Mouse (Mus musculus) embryo, embryonic 11 days (tissue): ENCODE measurements around the gene Smg5.
"Not testable (repeated sequence)": the region's sequence is repeated elsewhere in the genome, so short reads cannot be mapped to it uniquely, and the experiment has no call there.

Experiments used
- DNase-seq: peaks from one replicate; pipeline ENCODE4 v3.0.0-alpha.2; 2015

Smg5 gene

GRCm38 (mm10) chr3:88336058-88337013 is at the start of gene Smg5, which contains the start of gene Tmem79:
Gene Smg5, plus strand, starts transcription at chr3:88336260.
Gene Tmem79, minus strand, starts transcription at chr3:88336148.
- DNase-seq: peak; percentile 97

GRCm38 (mm10) chr3:88287110-88287509 is 49.0 kb upstream of the Smg5 start, which contains the start of gene Gm38392:
Gene Gm38392, minus strand, starts transcription at chr3:88287210.
- no peak for DNase-seq

- DNase-seq: not testable (repeated sequence)
Observed at GRCm38 (mm10) chr3:88288133-88288713, 47.8 kb upstream of the Smg5 start.

- peak; percentile 28 for DNase-seq
Observed at GRCm38 (mm10) chr3:88291970-88292369, 44.1 kb upstream of the Smg5 start.

- DNase-seq: not testable (repeated sequence)
Observed at GRCm38 (mm10) chr3:88295272-88295671, 40.8 kb upstream of the Smg5 start.

- DNase-seq: no peak
Observed at GRCm38 (mm10) chr3:88296110-88296560, 39.9 kb upstream of the Smg5 start.

- DNase-seq: peak; percentile 100
Observed at GRCm38 (mm10) chr3:88296561-88297318, 39.3 kb upstream of the Smg5 start, which contains the start of the genes Tsacc and Cct3. Gene Tsacc, minus strand, starts transcription at chr3:88296999. Gene Cct3, plus strand, starts transcription at chr3:88297116.

- DNase-seq: peak; percentile 34
Observed at GRCm38 (mm10) chr3:88297321-88297851, 38.7 kb upstream of the Smg5 start.

GRCm38 (mm10) chr3:88299172-88299571 is 36.9 kb upstream of the Smg5 start:
- no peak for DNase-seq

GRCm38 (mm10) chr3:88324951-88325405 is 11.1 kb upstream of the Smg5 start, which contains the start of gene Glmp:
Gene Glmp, plus strand, starts transcription at chr3:88325023.
- peak; percentile 84 for DNase-seq

- DNase-seq: no peak
Observed at GRCm38 (mm10) chr3:88328956-88329355, 7.1 kb upstream of the Smg5 start.

GRCm38 (mm10) chr3:88331282-88331681 is 4.8 kb upstream of the Smg5 start:
- peak; percentile 61 for DNase-seq

GRCm38 (mm10) chr3:88334029-88334658 is 1.9 kb upstream of the Smg5 start:
- DNase-seq: no peak

GRCm38 (mm10) chr3:88334902-88335435 is 1.1 kb upstream of the Smg5 start:
- DNase-seq: no peak

- peak; percentile 31 for DNase-seq
Observed at GRCm38 (mm10) chr3:88335436-88336053, 515 bp upstream of the Smg5 start.

GRCm38 (mm10) chr3:88337367-88338020 is 1.4 kb downstream of the Smg5 start:
- no peak for DNase-seq

GRCm38 (mm10) chr3:88338316-88338715 is 2.3 kb downstream of the Smg5 start:
- no peak for DNase-seq

GRCm38 (mm10) chr3:88339006-88339405 is 2.9 kb downstream of the Smg5 start:
- no peak for DNase-seq

- DNase-seq: no peak
Observed at GRCm38 (mm10) chr3:88350732-88351131, 14.7 kb downstream of the Smg5 start.

- no peak for DNase-seq
Observed at GRCm38 (mm10) chr3:88352907-88353306, 16.8 kb downstream of the Smg5 start.
